Mouse (Mus musculus) embryo, embryonic 11 days (tissue): ENCODE results near the gene Fam69a.
"Not testable (repeated sequence)": the region's sequence is repeated elsewhere in the genome, so short reads cannot be mapped to it uniquely, and the experiment has no call there.

Source experiments
- DNase-seq: peaks from one replicate; pipeline ENCODE4 v3.0.0-alpha.2; 2015

The Fam69a gene

DNA sequence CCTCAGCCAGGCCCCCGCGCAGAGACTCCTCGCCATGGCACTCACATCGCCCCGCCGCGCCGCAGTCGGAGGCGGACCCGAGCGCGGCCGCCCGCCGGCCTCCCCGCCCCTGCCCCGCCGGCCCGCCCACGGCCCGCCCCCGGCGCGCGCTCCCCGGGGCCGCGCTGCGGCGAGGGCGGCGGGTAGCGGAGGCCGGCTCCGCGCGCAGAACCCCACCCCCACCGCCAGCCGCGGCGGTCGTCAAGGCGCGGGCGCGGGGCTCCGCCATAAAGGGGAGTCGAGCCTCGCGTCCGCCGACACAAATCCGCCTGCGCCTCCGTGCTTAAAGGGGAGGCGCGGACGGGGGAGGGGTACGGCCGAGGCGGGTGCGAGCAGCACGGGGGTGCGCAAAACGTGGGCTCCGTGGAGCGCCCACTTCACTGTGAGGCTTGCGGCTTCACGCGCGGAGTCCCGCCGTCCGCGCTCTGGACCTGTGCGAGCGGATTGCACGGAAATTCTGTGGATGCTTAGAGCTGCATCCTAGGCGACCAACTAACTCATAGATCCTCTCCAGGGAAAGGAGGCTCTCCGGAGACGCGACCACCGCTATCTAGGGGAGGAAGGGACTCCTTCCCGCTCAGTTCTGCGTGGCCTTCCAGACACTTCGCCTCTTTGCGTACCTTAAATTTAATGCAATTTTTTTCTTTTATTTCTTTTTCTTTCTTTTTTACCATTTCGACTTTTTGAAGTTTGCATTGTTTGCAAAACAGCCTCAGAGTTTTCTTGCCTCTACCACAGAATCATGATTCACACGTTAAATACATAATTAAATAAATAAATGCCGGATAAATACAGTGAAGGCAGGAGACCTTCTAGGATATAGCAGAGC is at the start of gene Fam69a:
Gene Fam69a, minus strand, starts transcription at position 119 of the 868 bp plus-strand sequence.
- DNase-seq: peak; percentile 97

DNA sequence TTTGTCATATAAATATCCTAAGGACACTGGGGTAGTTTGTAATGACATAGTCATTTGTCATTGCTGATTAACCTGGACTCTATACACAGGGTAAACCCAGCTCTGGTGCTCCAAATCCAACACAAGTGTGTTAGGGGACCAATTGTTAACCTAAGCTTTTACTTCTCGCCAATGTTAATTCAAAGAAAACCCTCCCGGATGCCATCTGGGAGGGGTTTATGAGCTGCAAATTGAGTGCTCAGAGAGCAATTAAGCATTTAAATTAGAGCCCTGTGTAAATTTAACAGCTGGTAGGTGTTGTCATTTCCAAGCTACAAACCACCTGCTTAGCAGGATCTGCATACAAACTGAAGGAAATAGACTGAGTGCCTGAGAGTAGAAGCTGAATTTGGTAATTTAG is 48.6 kb upstream of the Fam69a start:
- DNase-seq: no peak

DNA sequence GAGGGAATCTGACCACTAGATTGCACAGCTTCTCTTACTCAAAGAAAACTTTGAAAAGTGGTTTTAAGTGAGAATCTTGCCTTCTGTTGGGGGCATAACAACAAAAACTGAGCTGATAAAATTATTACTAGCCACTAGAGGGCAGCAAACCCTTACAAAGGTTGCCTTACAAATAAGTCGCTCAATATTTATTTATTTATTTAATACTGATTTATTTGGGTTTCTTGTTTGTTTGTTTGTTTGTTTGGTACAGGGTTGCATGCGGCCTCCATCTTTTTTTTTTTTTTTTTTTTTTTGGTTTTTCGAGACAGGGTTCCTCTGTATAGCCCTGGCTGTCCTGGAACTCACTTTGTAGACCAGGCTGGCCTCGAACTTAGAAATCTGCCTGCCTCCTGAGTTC is 47.3 kb upstream of the Fam69a start:
- peak; percentile 67 for DNase-seq

DNA sequence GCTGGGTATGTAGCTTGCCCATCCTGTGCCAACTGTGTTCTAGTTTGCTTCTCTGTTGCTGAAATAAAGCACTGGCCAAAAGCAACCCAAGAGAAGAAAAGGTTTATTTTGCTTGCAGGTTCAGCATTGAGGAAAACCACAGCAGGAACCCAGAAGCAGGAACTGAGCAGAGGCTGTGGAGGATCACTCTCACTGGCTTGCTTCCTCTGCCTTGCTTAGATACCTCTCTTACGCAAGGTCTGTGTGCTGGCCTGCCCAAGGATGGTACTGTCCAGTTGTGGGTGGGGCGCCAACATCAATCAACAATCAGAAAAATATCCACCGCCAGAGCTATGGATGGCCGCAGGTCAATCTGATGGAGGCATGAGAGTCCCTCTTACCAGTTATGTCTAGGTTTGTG is 44.4 kb upstream of the Fam69a start:
- no peak for DNase-seq

DNA sequence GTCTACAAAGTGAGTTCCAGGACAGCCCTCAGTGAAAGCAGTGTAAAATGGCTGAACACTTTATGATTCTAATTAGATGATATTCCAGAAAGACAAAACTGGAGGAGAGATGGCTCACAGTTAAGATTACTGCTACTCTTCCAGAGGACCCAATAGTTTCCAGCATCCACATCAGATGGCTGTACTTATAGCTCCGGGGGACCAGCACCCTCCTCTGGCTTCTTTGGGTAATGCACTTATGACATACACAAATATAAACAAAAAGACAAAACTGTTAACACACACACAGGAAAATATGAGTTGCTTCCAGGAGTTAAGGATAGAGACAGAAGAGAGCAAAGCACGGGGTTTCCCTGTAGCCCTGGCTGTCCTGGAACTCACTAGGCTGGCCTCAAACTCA is 43.1 kb upstream of the Fam69a start:
- no peak for DNase-seq

DNA sequence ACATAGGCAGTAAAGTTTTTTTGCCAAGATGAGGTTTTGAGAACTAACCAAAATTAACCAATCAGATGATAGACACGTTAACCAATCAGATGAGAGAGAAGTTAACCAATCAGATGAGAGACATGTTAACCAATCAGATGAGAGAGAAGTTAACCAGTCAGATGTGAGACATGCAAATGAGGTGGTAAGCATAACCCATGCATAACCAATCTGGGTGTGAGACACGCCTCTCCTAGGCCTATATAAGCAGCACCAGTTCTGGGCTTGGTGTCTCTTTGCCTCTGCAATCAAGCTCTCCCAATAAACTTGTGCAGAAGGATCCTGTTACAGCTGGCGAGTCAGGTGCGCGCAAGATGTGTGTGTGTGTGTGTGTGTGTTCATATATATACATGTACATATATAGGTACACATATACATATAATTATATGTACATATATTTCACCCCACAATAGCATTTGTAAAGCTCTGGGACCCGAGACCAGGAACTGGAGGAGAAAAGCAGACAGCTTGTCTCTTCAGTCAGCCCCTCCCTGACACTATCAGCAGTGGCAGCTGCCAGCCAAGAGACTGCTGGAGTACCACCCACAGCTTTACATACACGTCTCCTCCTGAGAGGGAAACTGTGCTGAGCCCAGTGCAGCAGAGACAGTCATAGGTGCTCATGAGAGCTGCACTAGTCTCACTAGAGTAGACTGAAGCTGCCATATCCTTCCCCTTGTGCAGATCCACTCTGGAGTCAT is 42.1 kb upstream of the Fam69a start:
- not testable (repeated sequence) for DNase-seq

DNA sequence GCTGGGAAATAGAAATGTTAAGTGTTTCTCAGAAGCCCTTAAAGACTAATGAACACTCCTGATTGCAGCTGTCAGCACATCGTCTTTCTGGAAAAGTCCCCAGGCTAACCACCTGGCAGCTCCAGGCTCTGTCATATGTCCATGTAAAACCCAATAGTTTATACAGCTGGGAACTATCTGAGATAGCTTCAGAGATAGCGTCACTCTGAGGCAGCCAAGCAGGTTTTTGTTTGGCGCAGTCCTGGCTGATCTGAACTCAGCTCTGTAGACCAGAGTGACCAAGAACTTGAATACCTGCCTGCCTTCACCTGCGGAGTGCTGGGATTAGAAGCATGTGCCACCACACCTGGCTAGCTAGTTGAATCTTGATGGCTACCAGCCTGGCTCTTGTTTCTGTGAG is 41.3 kb upstream of the Fam69a start:
- DNase-seq: no peak

DNA sequence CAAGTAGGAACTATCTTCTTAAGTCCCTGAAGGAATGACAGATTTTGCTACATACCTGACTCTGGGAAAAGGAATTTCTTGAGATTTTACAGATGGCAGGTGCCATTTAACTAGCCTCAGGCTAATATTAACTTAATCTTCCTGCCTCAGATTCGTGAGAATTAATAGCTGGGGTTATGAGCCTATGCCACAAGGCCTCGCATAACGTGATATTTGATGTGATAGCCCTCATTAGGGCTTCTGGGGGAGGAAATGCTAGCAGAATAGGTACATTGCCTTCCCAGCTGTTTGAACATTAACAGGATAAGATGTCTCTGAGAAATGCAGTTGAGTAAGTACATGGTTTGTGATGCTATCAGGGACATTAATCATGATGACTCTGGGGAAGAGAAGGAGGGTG is 34.5 kb upstream of the Fam69a start:
- DNase-seq: no peak

DNA sequence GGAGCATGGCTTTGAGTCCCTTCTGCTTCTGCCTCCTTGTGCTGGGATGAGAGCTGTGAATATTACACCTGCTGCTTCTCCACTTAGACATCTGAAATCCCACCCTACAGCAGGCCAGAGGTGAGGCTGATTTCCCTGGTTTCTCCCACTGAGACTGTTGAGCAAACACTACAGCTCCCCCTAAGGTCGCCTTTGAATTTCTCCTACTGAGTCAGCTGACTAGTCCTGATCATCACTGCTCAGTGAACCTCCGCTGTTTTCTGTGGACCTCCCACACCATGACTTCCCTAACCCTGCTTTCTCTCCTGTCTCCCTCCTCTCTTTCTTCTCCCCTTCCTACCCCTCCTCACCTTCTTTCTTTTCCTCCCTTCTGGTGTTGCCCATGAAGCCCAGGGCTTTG is 32.5 kb upstream of the Fam69a start:
- DNase-seq: no peak

DNA sequence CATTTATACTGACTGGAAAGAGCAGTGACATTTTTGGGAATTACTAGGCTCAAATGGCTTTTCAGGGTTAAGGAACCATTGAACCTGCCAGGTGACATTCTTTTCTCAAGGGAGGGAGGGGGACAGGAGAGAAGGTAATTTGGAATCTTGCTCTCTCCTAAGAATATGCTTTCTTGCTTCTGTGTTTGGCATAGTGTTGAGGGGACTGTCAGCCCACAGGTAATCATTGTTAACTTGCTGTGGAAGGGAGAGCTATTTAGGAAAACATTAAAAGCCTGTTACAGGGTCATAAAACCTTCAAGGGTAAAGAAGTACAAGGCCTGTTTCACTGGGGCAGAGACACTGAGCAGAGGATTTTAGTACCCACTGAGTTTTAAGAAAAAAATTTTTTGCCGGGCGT is 30.3 kb upstream of the Fam69a start:
- DNase-seq: no peak

DNA sequence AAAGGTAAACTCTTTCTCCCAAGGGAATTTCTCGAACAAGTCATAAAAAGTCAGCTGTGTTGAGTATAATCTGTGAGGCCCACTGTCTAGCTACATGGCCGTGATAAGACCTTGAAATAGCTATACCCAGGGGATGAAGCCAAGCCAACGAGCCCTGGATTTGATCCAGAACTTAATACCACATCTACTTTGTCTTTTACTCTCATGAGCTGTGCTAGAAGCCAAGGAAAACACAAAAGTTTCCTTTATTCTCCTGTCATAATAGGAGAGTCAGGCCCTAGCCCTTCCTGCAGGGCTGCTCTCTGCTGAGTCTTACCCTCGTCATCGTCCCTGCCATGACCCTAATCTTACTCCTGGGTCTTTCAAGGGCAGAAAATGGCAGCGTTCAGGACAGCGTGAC is 28.5 kb upstream of the Fam69a start:
- no peak for DNase-seq

DNA sequence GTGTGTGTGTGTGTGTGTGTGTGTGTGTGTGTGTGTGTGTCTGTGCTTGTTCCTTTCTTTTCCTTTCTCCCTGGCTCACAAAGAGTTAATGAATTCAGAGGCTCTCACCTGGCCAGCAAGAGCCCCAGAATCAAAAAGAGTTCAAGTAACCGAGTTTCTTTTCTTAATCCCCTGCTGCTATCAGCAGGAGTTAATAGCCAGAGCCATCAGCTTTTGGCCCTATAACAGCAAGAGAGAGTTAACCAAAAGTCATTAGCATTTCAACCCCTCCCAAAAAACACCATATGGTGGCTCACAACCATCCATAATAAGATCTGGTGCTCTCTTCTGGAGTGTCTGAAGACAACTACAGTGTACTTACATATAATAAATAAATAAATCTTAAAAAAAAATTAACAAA is 27.3 kb upstream of the Fam69a start:
- no peak for DNase-seq

DNA sequence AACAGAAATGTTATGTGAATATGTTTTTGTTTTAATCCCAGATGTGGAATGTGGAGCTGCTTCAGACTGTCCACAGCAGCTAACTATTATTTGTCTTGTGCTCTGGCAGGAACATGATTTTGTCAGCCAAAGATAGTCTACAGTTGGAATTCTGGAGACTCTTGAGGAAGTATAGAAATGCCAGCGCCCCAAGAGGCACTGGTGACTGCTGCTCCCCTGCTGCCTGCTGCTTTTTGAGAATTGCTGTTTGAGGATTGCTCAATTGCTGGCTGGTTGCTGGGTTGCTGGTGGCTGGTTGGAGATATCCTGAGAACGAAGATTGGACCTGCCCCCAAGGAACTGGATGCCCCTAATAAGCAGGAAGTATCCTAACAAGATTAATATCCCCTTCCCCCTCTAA is 22.8 kb upstream of the Fam69a start:
- DNase-seq: no peak

DNA sequence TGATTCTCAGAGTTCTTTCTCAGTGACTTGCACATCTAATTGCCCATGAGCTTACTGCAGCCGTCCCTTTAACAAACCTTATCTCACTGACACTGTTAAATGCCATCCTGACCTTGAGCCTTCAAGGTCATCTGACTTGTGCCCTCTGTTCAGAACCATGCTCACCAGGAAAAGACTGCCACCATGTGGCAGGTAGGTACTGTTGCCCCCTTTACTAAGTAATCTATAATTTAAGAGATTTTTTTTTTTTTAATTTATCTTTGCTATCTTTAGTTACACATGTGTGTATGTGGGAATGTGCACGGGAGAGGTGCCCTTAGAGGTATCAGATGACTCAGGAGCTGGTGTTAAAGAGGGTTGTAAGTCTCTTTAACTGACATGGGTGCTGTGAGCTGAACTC is 18.2 kb upstream of the Fam69a start:
- no peak for DNase-seq

DNA sequence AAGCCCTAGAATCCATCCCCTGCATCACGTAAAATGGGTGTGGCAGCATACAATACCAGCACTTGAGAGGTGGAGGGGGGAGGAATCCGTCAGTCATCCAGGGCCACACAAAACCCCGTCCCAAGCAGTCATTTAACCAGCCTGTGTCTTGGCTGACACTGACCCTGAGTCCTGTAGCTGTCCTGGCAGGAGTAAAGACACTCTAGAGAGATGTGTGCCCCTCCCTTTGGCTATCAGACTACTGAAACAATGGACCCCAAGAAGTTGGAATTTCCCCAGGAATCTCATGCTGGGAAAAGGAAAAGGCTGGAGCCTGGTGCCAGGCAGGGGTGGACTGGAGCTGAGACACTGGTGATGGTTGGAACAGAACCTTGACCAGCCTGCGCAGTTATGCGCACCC is 15.8 kb upstream of the Fam69a start:
- no peak for DNase-seq

DNA sequence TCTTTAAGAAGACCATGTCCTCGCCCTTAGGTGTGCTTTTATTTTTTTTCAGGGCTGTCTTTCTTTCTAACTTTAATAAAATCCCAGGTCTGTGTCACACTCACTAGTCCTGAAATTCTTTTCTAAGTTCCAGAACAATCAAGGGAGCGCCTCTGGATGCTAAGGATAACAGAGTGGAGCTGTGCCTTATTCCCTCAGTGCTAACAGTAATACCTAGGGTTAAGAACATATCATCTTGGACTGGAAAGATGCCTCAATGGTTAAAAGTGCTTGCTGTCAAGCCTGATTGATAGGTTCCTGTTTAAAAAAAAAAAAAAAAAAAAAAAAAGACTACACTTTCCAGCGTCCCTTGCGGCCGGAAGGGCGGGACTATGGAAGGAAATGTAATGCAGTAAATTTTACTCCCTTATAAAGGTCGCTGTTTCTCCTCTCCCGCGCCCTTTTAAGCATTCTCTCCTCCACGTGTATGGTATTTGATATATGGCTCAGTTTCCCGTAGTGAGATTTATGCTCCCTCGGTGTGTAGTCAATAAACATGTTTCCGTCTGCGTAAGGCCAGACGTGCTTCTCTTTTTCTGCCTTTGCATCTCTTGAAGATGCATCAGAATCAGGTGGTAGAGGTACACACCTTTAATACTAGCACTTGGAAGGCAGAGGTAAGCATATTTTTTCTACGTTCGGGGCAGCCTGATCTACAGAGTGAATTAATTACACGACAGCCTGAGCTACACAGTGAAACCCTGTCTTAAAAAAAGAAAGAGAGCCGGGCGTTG is 14.1 kb upstream of the Fam69a start:
- peak; percentile 84 for DNase-seq

DNA sequence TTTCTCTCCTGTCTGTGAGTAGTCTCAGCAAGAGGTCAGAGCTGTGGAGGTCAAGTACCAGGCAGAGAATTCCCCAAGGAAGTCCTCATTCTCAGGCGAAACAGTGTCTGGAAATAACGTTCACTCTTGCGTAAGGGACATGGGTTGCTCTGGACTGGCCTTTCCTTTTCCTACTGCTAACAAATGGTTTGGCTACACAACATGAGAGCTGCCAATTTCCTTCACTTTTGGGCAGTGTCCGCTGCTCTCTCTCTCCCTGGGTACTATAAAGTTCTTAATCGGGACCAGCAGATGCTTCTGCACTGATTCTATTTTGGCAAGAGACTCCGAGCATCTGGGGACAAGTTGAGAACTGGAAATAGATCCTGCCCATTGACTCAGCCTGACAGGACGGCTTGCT is 10.8 kb upstream of the Fam69a start:
- no peak for DNase-seq

DNA sequence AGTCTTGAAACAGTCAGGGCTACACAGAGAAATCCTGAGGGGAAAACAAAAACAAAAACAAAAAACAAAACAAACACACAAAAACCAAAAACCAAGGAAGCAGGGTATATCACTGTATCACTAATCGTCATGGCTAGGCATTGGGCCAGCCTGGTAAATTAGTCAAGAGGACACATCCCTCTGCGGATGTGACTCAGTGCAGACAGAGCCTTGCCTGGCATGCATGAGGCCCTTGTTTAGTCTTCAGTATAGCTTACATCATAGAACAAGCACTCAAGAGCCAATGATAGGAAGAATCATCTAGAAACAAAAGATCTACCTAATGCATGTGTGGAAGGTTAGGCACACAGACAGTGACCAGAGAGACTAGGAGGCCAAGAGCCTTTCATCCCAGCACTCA is 9.1 kb upstream of the Fam69a start:
- DNase-seq: no peak

DNA sequence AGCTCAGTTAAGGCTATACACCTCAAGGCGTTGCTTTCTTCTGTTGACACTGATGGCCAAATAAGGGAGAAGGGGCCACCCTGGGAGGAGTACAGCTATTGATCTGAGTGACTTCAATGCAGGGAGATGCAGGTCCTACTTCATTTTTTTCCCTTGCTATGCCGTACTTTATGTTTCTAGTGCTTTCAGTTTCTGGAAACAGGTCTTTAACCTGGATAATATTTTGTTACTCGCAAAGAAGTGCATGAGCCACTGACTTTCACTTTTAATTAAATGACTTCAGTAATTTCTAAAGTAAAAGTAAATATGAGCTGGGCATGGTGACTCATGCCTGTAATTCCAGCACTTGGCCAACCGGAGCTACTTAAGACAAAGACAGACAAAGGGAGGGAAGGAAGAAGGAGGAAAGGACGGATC is 958 bp upstream of the Fam69a start:
- peak; percentile 35 for DNase-seq

DNA sequence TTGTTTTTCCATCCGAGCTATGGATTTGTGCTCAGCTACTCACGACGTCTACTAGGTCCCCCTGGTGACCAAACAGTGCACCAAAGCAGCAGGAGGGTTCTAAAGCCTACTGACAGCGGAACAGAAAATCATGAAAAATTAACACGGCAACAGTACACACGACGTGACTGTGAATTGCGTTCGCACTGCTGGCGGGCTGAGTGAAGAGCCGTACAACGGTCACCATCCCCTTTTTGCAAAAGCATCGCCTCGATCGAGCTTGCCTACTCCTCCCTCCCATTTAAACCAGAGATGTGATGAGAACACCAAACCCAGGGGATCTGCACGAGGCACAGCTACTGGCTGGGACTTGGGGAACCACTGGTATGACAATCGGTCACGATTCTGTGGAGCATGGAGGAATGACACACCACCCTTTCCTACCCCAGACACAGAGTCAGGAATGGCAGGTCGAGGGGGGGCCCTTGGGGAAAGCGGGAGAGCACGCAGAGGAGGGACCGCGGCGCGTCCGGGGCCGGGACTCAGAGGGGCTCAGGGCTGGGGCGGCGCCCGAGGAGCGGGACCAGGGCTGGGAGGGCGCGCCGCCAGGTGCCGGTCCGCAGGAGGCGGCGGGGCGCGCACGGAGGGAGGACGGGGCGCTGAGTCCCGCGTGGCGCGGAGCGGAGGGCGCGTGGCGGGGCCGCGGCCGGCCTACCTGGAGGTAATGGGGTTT is 474 bp downstream of the Fam69a start:
- peak; percentile 79 for DNase-seq

DNA sequence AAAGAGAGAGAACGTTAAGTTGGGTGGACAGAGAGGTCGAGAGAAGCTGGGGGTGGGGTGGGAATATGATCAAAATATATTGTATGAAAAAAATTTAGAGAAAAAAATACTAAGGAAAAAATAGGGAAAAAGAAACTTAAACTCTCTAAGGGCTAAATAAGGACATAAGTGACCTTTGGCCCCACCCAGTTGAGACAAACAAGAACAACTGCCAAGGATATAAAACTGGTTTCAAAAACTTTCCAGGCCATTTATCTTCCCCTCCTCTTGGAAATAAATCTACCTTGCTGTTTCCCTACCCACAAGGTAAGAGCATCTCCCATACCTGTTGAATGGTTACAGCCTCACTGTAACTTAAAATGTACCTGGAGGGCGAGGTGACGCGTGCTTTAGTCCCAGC is 2.9 kb downstream of the Fam69a start:
- no peak for DNase-seq

DNA sequence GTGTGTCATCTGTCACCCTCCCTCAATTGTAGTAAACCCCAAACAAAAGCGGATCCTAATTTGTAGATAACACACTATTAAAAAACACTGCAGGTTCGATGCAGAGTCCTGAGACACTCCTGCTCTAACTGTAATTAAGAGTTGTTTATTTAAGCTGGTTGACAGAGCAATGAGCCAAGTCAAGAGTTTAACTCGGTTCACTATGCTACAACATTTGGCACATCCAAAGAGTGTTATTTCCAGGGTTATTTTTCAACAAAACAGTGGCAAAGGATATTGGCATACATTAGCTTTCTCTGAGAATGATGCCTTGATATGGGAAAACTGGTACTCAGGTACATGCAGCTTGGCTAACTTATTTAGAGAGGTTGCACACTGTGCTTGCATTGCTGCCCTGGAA is 4.9 kb downstream of the Fam69a start:
- no peak for DNase-seq

DNA sequence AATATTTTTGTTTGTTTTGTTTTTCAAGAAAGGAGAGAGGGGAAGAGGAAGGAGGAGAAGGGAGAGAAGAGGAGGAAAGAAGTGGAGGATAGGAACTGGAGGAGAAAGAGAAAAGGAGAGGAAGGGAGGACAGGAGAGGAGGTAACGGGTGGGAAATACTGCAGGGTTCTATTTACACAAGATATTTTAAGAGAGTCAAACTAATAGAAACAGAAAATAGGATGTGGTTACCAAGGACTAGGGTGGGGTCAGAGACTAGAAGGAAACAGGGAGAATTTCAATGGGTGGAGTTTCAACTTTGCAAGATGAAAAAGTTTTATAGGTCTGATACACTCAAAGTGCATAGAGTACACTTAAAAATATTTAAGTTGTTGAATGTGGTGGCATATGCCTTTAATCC is 7.0 kb downstream of the Fam69a start:
- DNase-seq: no peak
